Mouse (Mus musculus): ENCODE data around the gene Traf6. TPM values are rescaled to one million over a fixed set of nuclear protein-coding genes. Genes with fewer than 3 reads are reported as not detected.

The Traf6 gene
- polyA plus RNA-seq, 1 experiment from 2014 or later = 3.2 TPM

DNA sequence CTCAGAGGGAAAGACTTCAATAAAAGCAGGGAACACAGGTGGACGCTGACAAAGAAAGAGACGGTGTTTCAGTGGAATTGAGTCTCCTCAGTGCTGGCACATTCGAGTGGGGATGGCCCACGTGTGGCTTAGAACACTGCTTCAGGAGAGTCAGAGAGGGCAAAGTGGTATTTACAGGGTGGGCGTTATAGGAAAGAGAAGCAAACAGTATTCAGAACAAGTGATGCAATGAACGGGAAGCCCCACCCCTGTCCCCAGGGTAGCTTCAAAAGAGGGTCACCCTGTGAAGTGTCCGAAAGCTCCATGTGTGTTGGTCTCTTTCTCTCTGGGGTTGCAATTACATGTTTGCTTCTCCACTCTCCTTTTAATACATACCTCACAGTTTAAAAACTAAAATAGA is 17.4 kb downstream of the Traf6 start:
- peak; percentile 69 for ATAC-seq (ENCODE audit: insufficient read depth)
- Histone ChIP-seq H3K4me3 (replicated peaks) (no peak overlapping the region), H3K9ac (no peak overlapping the region), H3K27me3 (no peaks in the 10 kb centered on the region), H3K9me3 (replicated peaks) (no peaks in the 10 kb centered on the region), H3K4me1 (replicated peaks) (0 out of 2 replicates have a peak, but pooled peaks cover 5% of the 10 kb centered on the region), H3K27ac (replicated peaks) (no peak overlapping the region), H3K4me2 (no peak overlapping the region), H3K36me3 (replicated peaks) (peaks cover 47% of the 10 kb centered on the region)
- WGBS (ENCODE audit: insufficient replicate concordance) = 74% methylated on average over 7 of the region's 7 CpGs

DNA sequence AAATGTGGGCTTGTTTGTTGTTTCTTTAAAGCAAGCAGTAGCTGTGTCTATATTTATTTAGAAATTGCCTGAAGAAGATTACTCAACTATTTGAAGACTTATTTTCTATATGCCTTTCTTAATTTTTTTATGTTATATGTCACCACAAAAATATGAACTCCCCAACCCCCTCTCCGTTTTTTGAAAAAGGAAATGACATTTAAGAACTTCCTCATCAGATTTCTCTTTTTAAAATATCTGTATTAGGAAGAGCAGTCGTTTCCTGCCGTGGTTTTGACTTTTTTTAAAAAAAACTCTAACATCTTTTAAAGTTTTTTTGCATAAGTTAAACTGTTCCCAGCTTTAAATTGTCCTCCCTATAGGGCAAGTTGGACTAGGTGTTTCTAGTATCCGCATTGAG is 21.1 kb downstream of the Traf6 start:
- Histone ChIP-seq H3K9me3 (replicated peaks) (no peaks in the 10 kb centered on the region), H3K9ac (no peak overlapping the region), H3K27ac (replicated peaks) (no peak overlapping the region), H3K4me2 (no peak overlapping the region), H3K36me3 (replicated peaks) (peaks cover 28% of the 10 kb centered on the region), H3K4me3 (replicated peaks) (no peak overlapping the region), H3K27me3 (no peaks in the 10 kb centered on the region), H3K4me1 (replicated peaks) (0 out of 2 replicates have a peak, but pooled peaks cover 5% of the 10 kb centered on the region)
- 30% methylated on average over 4 of the region's 4 CpGs for WGBS (ENCODE audit: insufficient replicate concordance)
- ATAC-seq (ENCODE audit: insufficient read depth) = no peak

DNA sequence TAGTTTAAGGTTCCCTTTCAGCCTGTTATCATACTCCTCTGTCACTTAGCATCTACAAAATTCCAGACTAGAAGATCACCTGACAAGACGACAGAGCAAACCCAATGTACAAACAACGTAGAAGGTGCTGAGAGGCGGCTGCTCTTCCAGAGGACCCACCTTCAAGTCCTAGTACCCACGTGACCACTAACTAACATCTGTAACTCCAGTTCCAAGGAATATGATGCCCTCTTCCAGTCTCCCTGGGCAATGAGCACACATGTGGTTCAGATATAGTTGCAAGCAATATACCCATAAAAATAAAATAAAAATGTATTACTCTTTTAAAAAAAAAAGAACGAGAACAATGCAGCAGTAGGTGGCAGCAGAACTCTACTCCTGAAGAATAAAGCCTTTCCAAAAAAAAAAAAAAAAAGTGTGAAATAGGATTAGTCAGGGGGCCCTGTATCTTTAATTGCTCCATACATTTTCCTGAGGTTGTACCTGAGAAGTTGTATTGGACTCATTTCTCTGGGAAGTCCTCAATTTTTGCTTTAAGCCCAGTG is 27.8 kb downstream of the Traf6 start:
- H3K9ac ChIP-seq = no peak overlapping the region
- WGBS (ENCODE audit: insufficient replicate concordance) = 39% methylated on average over 5 of the region's 5 CpGs
- no peaks in the 10 kb centered on the region for H3K9me3 ChIP-seq (replicated peaks)
- no peak overlapping the region for H3K27ac ChIP-seq (replicated peaks)
- H3K4me1 ChIP-seq (replicated peaks) = no peaks in the 10 kb centered on the region
- ATAC-seq (ENCODE audit: insufficient read depth) = no peak
- no peaks in the 10 kb centered on the region for H3K36me3 ChIP-seq (replicated peaks)
- H3K4me3 ChIP-seq (replicated peaks) = no peak overlapping the region
- no peak overlapping the region for H3K4me2 ChIP-seq
- H3K27me3 ChIP-seq = peaks cover 4% of the 10 kb centered on the region; the same call in 1 of the 2 replicates

DNA sequence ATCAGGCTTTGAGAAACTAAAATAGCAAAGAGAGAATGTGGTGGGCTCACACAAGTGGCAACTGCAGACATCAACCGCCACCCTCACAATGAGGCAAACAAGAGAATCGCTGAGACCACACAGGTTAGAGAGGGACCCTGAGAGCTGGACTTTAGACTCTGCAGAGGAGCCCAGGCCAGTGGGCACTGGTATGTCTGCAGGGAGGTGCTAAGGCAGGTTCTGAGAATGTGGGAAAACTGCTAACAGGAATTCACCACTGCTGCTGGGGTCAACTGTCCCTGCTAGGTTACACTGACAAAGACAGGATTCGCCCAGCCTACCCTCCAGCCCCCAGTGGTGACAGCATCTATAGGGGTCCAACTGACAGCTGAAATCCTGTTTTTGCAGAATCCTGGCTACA is 33.4 kb downstream of the Traf6 start:
- 61% methylated on average over 3 of the region's 3 CpGs for WGBS (ENCODE audit: insufficient replicate concordance)
- no peak for ATAC-seq (ENCODE audit: insufficient read depth)
- H3K27ac ChIP-seq (replicated peaks) = no peak overlapping the region

DNA sequence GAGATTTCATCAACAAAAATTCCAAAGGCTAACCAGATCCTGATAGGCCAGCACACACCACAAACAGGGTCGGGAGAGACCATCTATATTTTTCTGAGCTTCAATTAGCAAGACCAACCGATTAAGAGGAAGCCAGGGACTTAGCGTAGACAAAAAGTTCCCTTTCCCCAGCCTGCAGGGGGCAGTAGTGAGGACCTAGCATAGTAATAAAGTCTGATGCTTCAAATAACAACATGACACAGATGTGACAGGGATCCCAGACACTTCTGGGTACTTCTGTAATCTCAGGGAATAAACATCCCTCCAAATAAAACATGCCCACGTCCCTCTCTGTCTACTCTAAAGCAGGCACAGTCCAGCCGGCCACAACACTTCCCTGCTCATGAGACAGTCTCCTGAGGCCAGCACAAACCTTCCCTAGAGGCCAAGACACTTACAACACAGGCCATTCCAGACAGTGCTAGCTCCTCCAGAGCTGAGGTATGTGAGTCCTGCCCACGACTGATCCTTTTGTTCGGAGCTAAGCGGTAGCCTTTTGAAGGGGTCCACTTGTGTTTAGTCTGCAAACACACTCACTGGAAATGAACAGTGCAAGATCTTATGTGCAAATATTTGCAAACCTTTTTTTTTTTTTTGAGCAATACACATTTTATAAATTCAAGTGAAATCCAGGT is 37.6 kb downstream of the Traf6 start:
- no peak for ATAC-seq (ENCODE audit: insufficient read depth)

More for the DNA sequence above, 33.4 kb downstream of the Traf6 start:
- H3K9ac ChIP-seq = no peak overlapping the region
- no peak overlapping the region for H3K4me2 ChIP-seq
- H3K36me3 ChIP-seq (replicated peaks) = no peaks in the 10 kb centered on the region
- no peaks in the 10 kb centered on the region for H3K4me1 ChIP-seq (replicated peaks)
- peaks cover 4% of the 10 kb centered on the region; the same call in 1 of the 2 replicates for H3K27me3 ChIP-seq
- no peak overlapping the region for H3K4me3 ChIP-seq (replicated peaks)
- no peaks in the 10 kb centered on the region for H3K9me3 ChIP-seq (replicated peaks)

DNA sequence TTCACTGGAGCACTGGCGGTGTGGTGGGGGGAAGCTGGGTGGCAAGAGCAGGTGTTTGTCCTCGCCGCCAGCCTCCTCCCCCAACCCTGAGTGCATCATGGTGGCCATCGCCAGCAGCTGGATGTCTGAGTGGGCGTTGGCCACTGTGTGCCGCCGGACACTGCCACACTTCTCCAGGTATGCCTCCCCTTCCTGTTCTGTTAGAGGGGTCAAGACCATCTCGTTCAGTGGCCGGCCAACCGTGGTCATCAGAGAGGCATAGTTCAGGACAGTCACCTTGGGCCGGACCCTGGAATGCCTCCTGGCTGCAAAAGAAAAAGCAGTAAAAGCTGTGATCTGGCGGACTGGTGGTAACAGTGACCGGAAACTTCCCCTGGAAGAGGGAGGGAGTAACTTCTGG is 38.9 kb downstream of the Traf6 start:
- no peaks in the 10 kb centered on the region for H3K4me1 ChIP-seq (replicated peaks)
- H3K27ac ChIP-seq (replicated peaks) = no peak overlapping the region
- no peak overlapping the region for H3K9ac ChIP-seq
- no peak for ATAC-seq (ENCODE audit: insufficient read depth)
- no peaks in the 10 kb centered on the region for H3K27me3 ChIP-seq
- H3K4me3 ChIP-seq (replicated peaks) = no peak overlapping the region
- WGBS (ENCODE audit: insufficient replicate concordance) = 77% methylated on average over 13 of the region's 13 CpGs
- no peaks in the 10 kb centered on the region for H3K9me3 ChIP-seq (replicated peaks)
- no peaks in the 10 kb centered on the region for H3K36me3 ChIP-seq (replicated peaks)
- no peak overlapping the region for H3K4me2 ChIP-seq

More for the DNA sequence above, 37.6 kb downstream of the Traf6 start:
- Histone ChIP-seq H3K9ac (no peak overlapping the region), H3K9me3 (replicated peaks) (no peaks in the 10 kb centered on the region), H3K4me1 (replicated peaks) (no peaks in the 10 kb centered on the region), H3K4me2 (no peak overlapping the region), H3K4me3 (replicated peaks) (no peak overlapping the region), H3K36me3 (replicated peaks) (no peaks in the 10 kb centered on the region), H3K27me3 (no peaks in the 10 kb centered on the region), H3K27ac (replicated peaks) (no peak overlapping the region)
- 53% methylated on average over 8 of the region's 8 CpGs for WGBS (ENCODE audit: insufficient replicate concordance)

DNA sequence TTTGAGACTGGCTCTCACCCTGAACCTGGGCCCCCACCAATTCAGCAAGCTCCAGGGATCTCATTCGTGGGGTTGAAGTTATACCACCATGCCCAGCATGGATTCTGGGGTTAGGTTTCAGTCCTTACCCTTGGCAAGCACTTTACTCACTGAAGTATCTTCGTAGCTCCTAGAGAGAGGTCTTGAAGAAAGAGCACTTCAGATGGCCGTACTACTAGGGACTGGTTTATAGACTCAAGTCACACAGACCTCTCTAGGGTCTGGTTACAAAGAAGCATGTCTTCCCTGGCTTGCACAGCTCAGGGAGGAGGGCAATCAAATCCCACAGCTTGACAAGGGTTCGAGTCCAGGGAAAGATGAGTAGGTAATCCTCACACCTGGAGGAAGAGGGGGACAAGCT is 43.6 kb downstream of the Traf6 start:
- WGBS (ENCODE audit: insufficient replicate concordance) = 57% methylated on average over 4 of the region's 4 CpGs
- no peak overlapping the region for H3K4me2 ChIP-seq
- no peak overlapping the region for H3K27ac ChIP-seq (replicated peaks)
- ATAC-seq (ENCODE audit: insufficient read depth) = no peak
- no peaks in the 10 kb centered on the region for H3K4me1 ChIP-seq (replicated peaks)
- no peak overlapping the region for H3K9ac ChIP-seq
- H3K27me3 ChIP-seq = no peaks in the 10 kb centered on the region
- no peaks in the 10 kb centered on the region for H3K36me3 ChIP-seq (replicated peaks)
- no peaks in the 10 kb centered on the region for H3K9me3 ChIP-seq (replicated peaks)
- no peak overlapping the region for H3K4me3 ChIP-seq (replicated peaks)

DNA sequence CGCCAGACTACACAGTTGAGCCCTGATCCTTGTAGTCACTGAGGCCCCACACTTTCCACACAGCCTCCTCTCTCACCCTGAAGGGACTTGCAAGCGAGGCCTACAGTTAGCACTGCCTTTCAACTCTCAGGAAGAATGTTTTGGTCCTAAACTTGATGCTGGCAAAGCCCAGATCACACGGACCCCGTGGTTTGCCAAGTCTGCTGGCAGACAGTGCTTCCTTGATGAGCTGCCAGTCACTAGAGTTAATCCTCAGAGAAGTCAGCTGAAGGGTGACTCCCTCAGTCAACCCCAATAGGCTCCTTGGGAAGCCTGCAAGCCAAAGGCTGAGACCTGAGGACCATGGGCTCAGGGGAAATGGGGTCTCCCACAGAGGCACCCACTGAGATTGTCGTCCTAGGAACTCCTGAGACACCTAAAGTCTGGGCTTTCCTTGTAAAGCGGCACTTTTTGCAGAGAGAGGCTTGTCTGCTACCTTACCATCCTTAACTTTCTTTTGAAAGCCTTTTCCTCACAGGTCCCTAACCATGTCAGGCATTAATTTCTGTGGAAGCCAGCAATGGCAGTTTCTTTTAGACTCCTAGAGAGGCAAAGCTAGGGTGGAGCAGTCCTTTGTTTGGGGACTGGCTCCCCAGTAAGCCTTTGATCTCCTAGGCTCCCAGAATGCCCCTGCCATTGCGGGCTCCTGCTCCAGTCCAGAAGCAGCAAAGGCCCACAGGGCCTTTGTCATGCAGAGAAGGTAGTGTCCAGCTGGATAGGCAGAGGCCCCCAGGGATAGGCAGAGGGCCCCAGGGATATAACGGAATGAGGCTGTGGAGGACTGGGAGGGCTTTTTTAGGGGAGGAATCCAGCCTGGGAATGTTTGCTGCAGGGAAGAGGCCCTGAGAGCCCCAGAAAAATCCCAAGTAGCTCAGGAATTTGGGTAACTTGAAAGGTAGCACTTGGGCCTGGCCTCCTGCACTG is 44.4 kb downstream of the Traf6 start:
- Histone ChIP-seq H3K36me3 (replicated peaks) (no peaks in the 10 kb centered on the region), H3K4me1 (replicated peaks) (no peaks in the 10 kb centered on the region), H3K27me3 (no peaks in the 10 kb centered on the region), H3K9me3 (replicated peaks) (no peaks in the 10 kb centered on the region), H3K4me3 (replicated peaks) (no peak overlapping the region), H3K9ac (no peak overlapping the region), H3K4me2 (no peak overlapping the region), H3K27ac (replicated peaks) (no peak overlapping the region)
- ATAC-seq (ENCODE audit: insufficient read depth) = no peak
- 50% methylated on average over 8 of the region's 8 CpGs for WGBS (ENCODE audit: insufficient replicate concordance)

DNA sequence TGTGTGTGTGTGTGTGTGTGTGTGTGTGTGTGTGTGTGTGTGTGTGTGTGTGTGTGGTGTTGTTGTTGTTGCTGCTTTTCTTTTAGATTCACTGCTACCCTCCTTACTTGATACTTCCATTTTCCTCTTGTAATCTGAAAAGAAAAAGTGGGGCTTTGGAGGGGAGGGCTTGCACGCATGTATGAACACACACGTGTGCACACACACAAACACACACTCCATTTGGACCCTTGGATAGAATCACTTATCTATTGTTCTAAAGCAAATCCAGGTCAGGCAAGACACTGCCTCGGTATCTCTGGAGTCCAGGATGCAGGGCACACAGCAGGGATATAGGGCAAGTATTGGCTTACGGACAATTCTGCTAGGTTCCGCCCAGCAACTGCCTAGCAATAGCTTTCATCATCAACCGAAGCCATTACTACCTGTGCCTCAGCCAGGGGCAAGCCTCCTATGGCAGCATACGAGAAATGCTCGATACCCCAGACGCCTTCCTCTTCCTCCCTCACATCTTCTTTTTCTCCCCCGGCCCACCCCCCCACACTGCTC is 45.2 kb downstream of the Traf6 start:
- H3K4me1 ChIP-seq (replicated peaks) = no peaks in the 10 kb centered on the region
- no peaks in the 10 kb centered on the region for H3K27me3 ChIP-seq
- H3K4me2 ChIP-seq = no peak overlapping the region
- no peak overlapping the region for H3K9ac ChIP-seq
- 63% methylated on average over 10 of the region's 10 CpGs for WGBS (ENCODE audit: insufficient replicate concordance)
- H3K27ac ChIP-seq (replicated peaks) = no peak overlapping the region
- no peaks in the 10 kb centered on the region for H3K36me3 ChIP-seq (replicated peaks)
- ATAC-seq (ENCODE audit: insufficient read depth) = no peak
- H3K9me3 ChIP-seq (replicated peaks) = no peaks in the 10 kb centered on the region
- no peak overlapping the region for H3K4me3 ChIP-seq (replicated peaks)

DNA sequence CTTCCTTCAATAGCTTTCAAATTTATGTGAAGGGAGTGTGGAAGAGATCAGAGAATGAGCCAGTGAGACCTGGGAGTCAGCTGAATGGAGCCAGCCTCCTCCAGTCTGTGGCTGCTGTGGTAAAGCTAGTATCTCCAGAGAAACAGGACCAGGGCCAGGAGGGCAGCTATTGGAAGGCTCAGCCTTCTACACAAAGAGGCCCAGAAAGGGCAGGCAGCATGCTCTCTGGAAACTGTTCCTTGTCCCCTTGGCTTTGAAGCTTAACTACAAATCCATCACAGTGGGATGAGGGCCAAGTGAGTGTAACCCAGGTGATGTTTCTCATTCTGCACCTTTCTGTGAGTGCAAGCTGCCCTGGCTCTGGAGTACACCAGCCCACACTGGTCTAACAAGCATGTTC is 49.6 kb downstream of the Traf6 start:
- Histone ChIP-seq H3K27me3 (no peaks in the 10 kb centered on the region), H3K9ac (no peak overlapping the region), H3K27ac (replicated peaks) (no peak overlapping the region), H3K4me3 (replicated peaks) (no peak overlapping the region), H3K4me2 (no peak overlapping the region), H3K4me1 (replicated peaks) (no peaks in the 10 kb centered on the region), H3K36me3 (replicated peaks) (no peaks in the 10 kb centered on the region), H3K9me3 (replicated peaks) (no peaks in the 10 kb centered on the region)
- no peak for ATAC-seq (ENCODE audit: insufficient read depth)

DNA sequence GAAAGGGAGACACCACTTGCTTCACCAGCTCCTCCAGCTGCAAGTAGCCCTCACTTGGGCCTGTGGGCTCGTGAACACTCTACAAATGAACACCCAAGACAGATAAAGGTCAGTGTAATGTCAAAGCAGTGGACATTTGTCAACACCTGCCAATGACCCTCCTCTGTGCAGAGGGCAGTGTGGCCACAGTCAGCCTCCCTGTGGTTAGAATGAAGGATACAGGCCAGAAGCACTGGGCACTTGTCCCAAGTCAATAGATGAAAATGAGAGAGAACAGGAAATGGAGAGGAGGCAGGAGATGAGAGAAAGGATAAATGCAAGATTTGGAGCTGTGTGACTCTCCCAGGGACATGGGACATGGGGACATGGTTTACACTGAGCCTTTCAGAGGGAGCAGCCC is 51.2 kb downstream of the Traf6 start:
- H3K4me2 ChIP-seq = no peak overlapping the region
- WGBS (ENCODE audit: insufficient replicate concordance) = 30% methylated on average over 1 of the region's 1 CpGs
- no peaks in the 10 kb centered on the region for H3K9me3 ChIP-seq (replicated peaks)
- H3K4me3 ChIP-seq (replicated peaks) = no peak overlapping the region
- H3K27me3 ChIP-seq = no peaks in the 10 kb centered on the region
- no peaks in the 10 kb centered on the region for H3K4me1 ChIP-seq (replicated peaks)
- no peak for ATAC-seq (ENCODE audit: insufficient read depth)
- H3K27ac ChIP-seq (replicated peaks) = no peak overlapping the region
- H3K9ac ChIP-seq = no peak overlapping the region
- H3K36me3 ChIP-seq (replicated peaks) = no peaks in the 10 kb centered on the region
